Mouse (Mus musculus): ENCODE measurements around the gene AC124108.1. TPM values are rescaled to one million over a fixed set of nuclear protein-coding genes. Genes with fewer than 3 reads are reported as not detected.

The AC124108.1 gene
- total RNA-seq, 1 experiment: 5.0 TPM

DNA sequence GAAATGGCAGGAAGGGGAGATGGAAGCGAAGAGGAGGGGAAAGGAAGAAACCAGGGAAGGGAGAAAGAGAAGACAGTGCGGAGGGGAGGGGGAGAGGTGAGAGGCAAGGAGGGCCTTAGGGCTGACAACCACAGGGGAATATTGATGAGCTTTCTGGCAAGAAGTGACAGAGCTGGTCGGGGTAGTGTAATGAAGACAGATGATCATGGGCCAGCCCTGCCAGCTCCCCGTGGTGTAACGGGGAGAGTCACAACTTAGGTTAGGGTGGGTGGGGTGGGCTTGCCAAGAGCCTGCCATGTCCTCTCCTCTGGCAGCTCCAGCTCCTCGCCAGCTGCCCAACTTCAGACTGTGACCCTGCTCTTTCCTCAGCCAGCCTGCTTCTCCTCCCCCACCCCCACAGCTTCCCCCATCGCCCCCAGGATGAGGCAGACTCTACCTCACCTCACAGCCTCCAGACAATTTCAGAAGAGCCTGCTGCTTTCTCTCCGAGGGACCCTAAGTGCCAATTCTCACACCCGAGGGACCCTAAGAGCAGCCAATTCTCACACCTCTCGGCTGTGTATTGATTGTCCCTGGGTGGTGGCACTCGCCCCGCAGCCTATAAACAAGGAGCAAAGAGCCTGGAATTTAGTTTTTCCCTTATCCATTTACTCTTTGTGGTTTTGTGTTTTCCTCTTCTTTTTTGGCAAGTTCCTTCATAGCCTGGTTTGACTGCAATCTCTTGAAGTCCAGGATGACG, 26.3 kb upstream of the AC124108.1 start:
- Histone ChIP-seq H3K4me3 (ENCODE audit: insufficient read depth in 1 of 2, low read depth in 1 of 2, low read length in 2 of 2, poor library complexity in 1 of 2, severe bottlenecking in 1 of 2) (no peak overlapping the region), H3K36me3 (ENCODE audit: control insufficient read depth, insufficient read depth, low read length, poor library complexity, severe bottlenecking) (no peaks in the 10 kb centered on the region), H3K9me3 (ENCODE audit: control insufficient read depth, insufficient read depth, low read depth, low read length) (no peaks in the 10 kb centered on the region), H3K9ac (ENCODE audit: insufficient read depth, low read depth, low read length, poor library complexity, severe bottlenecking) (no peak overlapping the region), H3K4me1 (ENCODE audit: control insufficient read depth in 2 of 2, insufficient read depth in 2 of 2, low read length in 2 of 2, poor library complexity in 1 of 2) (peaks cover 0 to 13% of the 10 kb centered on the region in 2 experiments; a peak in 2 of 4 replicates), H3K27ac (ENCODE audit: insufficient read depth, low read depth, low read length, poor library complexity, severe bottlenecking) (no peak overlapping the region)
- in situ Hi-C loops (cut with MboI; ENCODE audit: low sequenced_read_pairs in 2 of 2, unreplicated experiment in 2 of 2): loop anchor here in 1 of 2 experiments (10.0 kb wide), 1 partner anchor 70 kb away; no protein-coding TSS in a partner anchor
- DNase-seq (ENCODE audit: low read depth, low spot score): no peak
- no peak for TF ChIP-seq CHD2 (IDR thresholded peaks at IDR 0.05; ENCODE audit: low read depth, low read length)
- no peak for TF ChIP-seq ZNF384 (IDR thresholded peaks at IDR 0.05; ENCODE audit: low read depth, low read length)
- TF ChIP-seq ZC3H11A (IDR thresholded peaks at IDR 0.05; ENCODE audit: borderline replicate concordance, low read depth, low read length): no peak
- no peak for TF ChIP-seq HCFC1 (IDR thresholded peaks at IDR 0.05; ENCODE audit: borderline replicate concordance, insufficient read depth, low read length)
- TF ChIP-seq MAFK (IDR thresholded peaks at IDR 0.05; ENCODE audit: insufficient read depth, low read depth, low read length): no peak

DNA sequence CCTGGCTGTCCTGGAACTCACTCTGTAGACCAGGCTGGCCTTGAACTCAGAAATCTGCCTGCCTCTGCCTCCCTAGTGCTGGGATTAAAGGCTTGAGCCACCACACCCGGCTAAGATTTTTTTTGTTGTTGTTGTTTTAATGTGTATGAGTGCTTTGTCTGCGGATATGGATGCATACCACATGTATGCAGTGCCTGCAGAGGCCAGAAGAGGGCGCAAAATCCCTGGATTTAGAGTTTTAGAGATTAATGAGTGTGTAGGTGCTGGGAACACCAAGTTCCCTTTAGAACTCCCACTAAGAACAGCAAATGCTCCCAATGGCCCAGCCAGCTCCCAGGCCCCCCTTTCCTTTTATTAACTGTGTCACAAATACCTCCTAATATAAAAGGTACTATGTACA, 25.4 kb upstream of the AC124108.1 start:
- Histone ChIP-seq H3K9me3 (ENCODE audit: control insufficient read depth, insufficient read depth, low read depth, low read length) (no peaks in the 10 kb centered on the region), H3K4me3 (ENCODE audit: insufficient read depth in 1 of 2, low read depth in 1 of 2, low read length in 2 of 2, poor library complexity in 1 of 2, severe bottlenecking in 1 of 2) (no peak overlapping the region), H3K4me1 (ENCODE audit: control insufficient read depth in 2 of 2, insufficient read depth in 2 of 2, low read length in 2 of 2, poor library complexity in 1 of 2) (peaks cover 0 to 12% of the 10 kb centered on the region in 2 experiments; a peak in 2 of 4 replicates), H3K9ac (ENCODE audit: insufficient read depth, low read depth, low read length, poor library complexity, severe bottlenecking) (no peak overlapping the region), H3K27ac (ENCODE audit: insufficient read depth, low read depth, low read length, poor library complexity, severe bottlenecking) (no peak overlapping the region), H3K36me3 (ENCODE audit: control insufficient read depth, insufficient read depth, low read length, poor library complexity, severe bottlenecking) (no peaks in the 10 kb centered on the region)
- in situ Hi-C loops (cut with MboI; ENCODE audit: low sequenced_read_pairs in 2 of 2, unreplicated experiment in 2 of 2): loop anchor here in 1 of 2 experiments (10.0 kb wide), 1 partner anchor 69 kb away; no protein-coding TSS in a partner anchor
- DNase-seq (ENCODE audit: low read depth, low spot score): peak; percentile 74
- peak; percentile 75 for TF ChIP-seq ZC3H11A (IDR thresholded peaks at IDR 0.05; ENCODE audit: borderline replicate concordance, low read depth, low read length)
- TF ChIP-seq ZNF384 (IDR thresholded peaks at IDR 0.05; ENCODE audit: low read depth, low read length): no peak
- no peak for TF ChIP-seq MAFK (IDR thresholded peaks at IDR 0.05; ENCODE audit: insufficient read depth, low read depth, low read length)

GRCm38 (mm10) chr1:132168115-132168767, 23.0 kb upstream of the AC124108.1 start:
- H3K9me3 ChIP-seq (ENCODE audit: control insufficient read depth, insufficient read depth, low read depth, low read length): no peaks in the 10 kb centered on the region
- in situ Hi-C loops (cut with MboI; ENCODE audit: low sequenced_read_pairs in 2 of 2, unreplicated experiment in 2 of 2): loop anchor here in 1 of 2 experiments (10.0 kb wide), 1 partner anchor 67 kb away; no protein-coding TSS in a partner anchor
- H3K4me1 ChIP-seq (ENCODE audit: control insufficient read depth in 2 of 2, insufficient read depth in 2 of 2, low read length in 2 of 2, poor library complexity in 1 of 2): peaks cover 0 to 12% of the 10 kb centered on the region in 2 experiments; a peak in 2 of 4 replicates
- TF ChIP-seq ZNF384 (IDR thresholded peaks at IDR 0.05; ENCODE audit: low read depth, low read length): no peak
- no peak for TF ChIP-seq MAFK (IDR thresholded peaks at IDR 0.05; ENCODE audit: insufficient read depth, low read depth, low read length)
- TF ChIP-seq HCFC1 (IDR thresholded peaks at IDR 0.05; ENCODE audit: borderline replicate concordance, insufficient read depth, low read length): no peak
- no peak for TF ChIP-seq CHD2 (IDR thresholded peaks at IDR 0.05; ENCODE audit: low read depth, low read length)
- no peak for TF ChIP-seq ZC3H11A (IDR thresholded peaks at IDR 0.05; ENCODE audit: borderline replicate concordance, low read depth, low read length)
- H3K36me3 ChIP-seq (ENCODE audit: control insufficient read depth, insufficient read depth, low read length, poor library complexity, severe bottlenecking): no peaks in the 10 kb centered on the region
- no peak overlapping the region for H3K4me3 ChIP-seq (ENCODE audit: insufficient read depth in 1 of 2, low read depth in 1 of 2, low read length in 2 of 2, poor library complexity in 1 of 2, severe bottlenecking in 1 of 2)
- no peak overlapping the region for H3K9ac ChIP-seq (ENCODE audit: insufficient read depth, low read depth, low read length, poor library complexity, severe bottlenecking)
- no peak for DNase-seq (ENCODE audit: low read depth, low spot score)
- no peak overlapping the region for H3K27ac ChIP-seq (ENCODE audit: insufficient read depth, low read depth, low read length, poor library complexity, severe bottlenecking)

GRCm38 (mm10) chr1:132170698-132171097, 20.6 kb upstream of the AC124108.1 start:
- H3K4me1 ChIP-seq (ENCODE audit: control insufficient read depth in 2 of 2, insufficient read depth in 2 of 2, low read length in 2 of 2, poor library complexity in 1 of 2): peaks cover 0 to 6% of the 10 kb centered on the region in 2 experiments; a peak in 1 of 4 replicates
- H3K36me3 ChIP-seq (ENCODE audit: control insufficient read depth, insufficient read depth, low read length, poor library complexity, severe bottlenecking): no peaks in the 10 kb centered on the region
- no peaks in the 10 kb centered on the region for H3K9me3 ChIP-seq (ENCODE audit: control insufficient read depth, insufficient read depth, low read depth, low read length)
- DNase-seq (ENCODE audit: low read depth, low spot score): no peak
- in situ Hi-C loops (cut with MboI; ENCODE audit: low sequenced_read_pairs in 2 of 2, unreplicated experiment in 2 of 2): no loop called here
- H3K9ac ChIP-seq (ENCODE audit: insufficient read depth, low read depth, low read length, poor library complexity, severe bottlenecking): no peak overlapping the region
- no peak overlapping the region for H3K27ac ChIP-seq (ENCODE audit: insufficient read depth, low read depth, low read length, poor library complexity, severe bottlenecking)
- TF ChIP-seq ZC3H11A (IDR thresholded peaks at IDR 0.05; ENCODE audit: borderline replicate concordance, low read depth, low read length): no peak
- TF ChIP-seq ZNF384 (IDR thresholded peaks at IDR 0.05; ENCODE audit: low read depth, low read length): no peak
- TF ChIP-seq MAFK (IDR thresholded peaks at IDR 0.05; ENCODE audit: insufficient read depth, low read depth, low read length): no peak
- TF ChIP-seq CHD2 (IDR thresholded peaks at IDR 0.05; ENCODE audit: low read depth, low read length): no peak
- no peak for TF ChIP-seq HCFC1 (IDR thresholded peaks at IDR 0.05; ENCODE audit: borderline replicate concordance, insufficient read depth, low read length)
- H3K4me3 ChIP-seq (ENCODE audit: insufficient read depth in 1 of 2, low read depth in 1 of 2, low read length in 2 of 2, poor library complexity in 1 of 2, severe bottlenecking in 1 of 2): no peak overlapping the region
